Mouse (Mus musculus): ENCODE results near the gene Tom1l2. TPM values are rescaled to one million over a fixed set of nuclear protein-coding genes. Genes with fewer than 3 reads are reported as not detected.
A peak's percentile ranks its signal among the peaks of the same experiment; 100 is the strongest.

The Tom1l2 gene
- polyA plus RNA-seq, 1 experiment from 2014 or later, result 18.0 TPM

DNA sequence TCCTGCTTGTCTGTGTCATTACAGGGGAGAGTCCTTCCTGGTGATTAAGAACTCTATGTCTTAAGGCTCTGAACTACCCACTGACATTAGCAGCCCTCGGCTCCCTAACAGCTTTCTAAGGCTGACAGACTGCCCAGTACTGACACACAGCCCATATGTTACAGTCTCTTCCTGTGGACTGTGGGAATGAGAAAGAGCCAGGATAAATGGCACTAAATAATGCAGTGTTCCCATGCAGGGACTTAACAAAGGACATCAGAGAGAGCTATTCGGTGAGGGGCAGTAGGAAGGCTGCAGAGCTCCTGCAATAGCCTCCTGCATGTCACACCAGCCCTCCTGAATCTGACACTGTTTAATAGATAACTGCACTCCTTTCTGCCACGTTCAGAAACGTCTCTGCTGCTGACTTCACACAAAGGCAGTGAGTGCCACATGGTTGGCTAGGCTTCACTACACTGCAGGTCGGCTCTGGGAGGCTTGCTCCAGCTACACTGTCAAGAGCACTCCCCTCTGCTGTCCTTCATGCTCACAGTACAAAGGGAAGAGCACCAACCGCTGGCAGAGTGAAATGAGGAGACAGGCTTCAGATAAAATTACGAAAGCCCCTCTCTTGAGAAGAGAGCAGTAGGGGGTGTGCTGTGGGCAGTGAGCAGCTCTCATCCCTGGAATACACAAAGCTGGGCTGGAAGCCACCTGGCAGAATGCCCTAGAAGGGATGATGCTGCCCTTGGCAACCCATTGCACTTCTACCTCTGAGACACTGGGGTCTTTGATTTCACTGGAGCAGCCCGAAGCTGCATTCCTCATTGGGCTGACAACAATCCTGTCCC, 41.5 kb downstream of the Tom1l2 start:
- no peaks in the 10 kb centered on the region for H3K36me3 ChIP-seq (replicated peaks)
- H3K9me3 ChIP-seq, result 0 out of 2 replicates have a peak, but pooled peaks cover 4% of the 10 kb centered on the region
- 18% methylated on average over 8 of the region's 8 CpGs for WGBS
- peak overlapping the region; percentile 84 for H3K27ac ChIP-seq
- no peak for DNase-seq (ENCODE audit: extremely low spot score, low spot score)
- peak overlapping the region; percentile 10; the same call in 1 of the 2 replicates for H3K4me3 ChIP-seq
- H3K4me1 ChIP-seq, result peaks cover 39% of the 10 kb centered on the region
- no peaks in the 10 kb centered on the region for H3K27me3 ChIP-seq (ENCODE audit: poor library complexity, severe bottlenecking)

DNA sequence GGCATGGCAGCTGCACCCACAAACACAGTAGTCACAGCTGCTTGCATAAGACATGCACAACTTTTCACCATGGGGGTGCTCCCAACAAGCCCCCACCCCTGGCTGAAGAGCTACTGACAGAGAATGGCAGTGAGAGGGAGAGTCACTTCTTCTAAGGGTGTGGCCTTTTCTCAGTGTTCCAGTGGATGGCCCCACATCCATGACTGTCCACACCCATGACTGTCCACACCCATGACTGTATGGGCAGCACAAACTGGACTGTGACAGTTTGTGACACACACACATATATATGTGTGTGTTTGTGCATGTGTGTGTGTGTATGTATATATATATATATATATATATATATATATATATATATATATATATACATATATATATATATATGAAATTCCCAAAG, 42.8 kb downstream of the Tom1l2 start:
- Histone ChIP-seq H3K27me3 (ENCODE audit: poor library complexity, severe bottlenecking) (no peaks in the 10 kb centered on the region), H3K9me3 (0 out of 2 replicates have a peak, but pooled peaks cover 4% of the 10 kb centered on the region), H3K4me3 (no peak overlapping the region), H3K36me3 (replicated peaks) (no peaks in the 10 kb centered on the region), H3K27ac (no peak overlapping the region), H3K4me1 (peaks cover 42% of the 10 kb centered on the region)
- no peak for DNase-seq (ENCODE audit: extremely low spot score, low spot score)

GRCm38 (mm10) chr11:60308506-60309116, 44.1 kb downstream of the Tom1l2 start:
- Histone ChIP-seq H3K27ac (0 out of 2 replicates have a peak overlapping the region, but pooled peaks have one; percentile 27), H3K4me3 (no peak overlapping the region), H3K9me3 (0 out of 2 replicates have a peak, but pooled peaks cover 4% of the 10 kb centered on the region), H3K36me3 (replicated peaks) (no peaks in the 10 kb centered on the region), H3K27me3 (ENCODE audit: poor library complexity, severe bottlenecking) (no peaks in the 10 kb centered on the region), H3K4me1 (peaks cover 42% of the 10 kb centered on the region)
- no peak for DNase-seq (ENCODE audit: extremely low spot score, low spot score)
- WGBS, result 83% methylated on average over 12 of the region's 12 CpGs

DNA sequence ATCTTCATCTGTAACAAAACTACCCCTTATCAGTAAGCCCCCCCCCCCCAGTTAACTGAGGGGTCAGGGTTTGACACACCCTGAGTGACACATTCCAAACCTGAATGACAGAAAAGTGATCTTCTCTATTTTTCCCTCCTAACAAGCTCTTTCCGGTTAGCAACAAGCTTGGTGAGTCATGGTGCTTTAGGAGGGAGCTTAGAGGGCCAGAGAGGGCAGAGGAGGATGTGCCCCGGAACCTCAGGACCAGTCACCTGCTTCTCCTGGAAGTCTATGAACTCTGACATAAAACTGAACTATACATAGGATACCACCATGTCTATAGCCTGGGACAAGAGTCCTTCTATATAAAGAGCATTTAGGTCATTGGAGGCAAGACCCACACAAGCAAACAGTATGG, 44.6 kb downstream of the Tom1l2 start:
- 83% methylated on average over 2 of the region's 2 CpGs for WGBS
- no peak overlapping the region for H3K4me3 ChIP-seq
- 0 out of 2 replicates have a peak, but pooled peaks cover 4% of the 10 kb centered on the region for H3K9me3 ChIP-seq
- no peak for DNase-seq (ENCODE audit: extremely low spot score, low spot score)
- H3K4me1 ChIP-seq, result peaks cover 42% of the 10 kb centered on the region
- H3K27me3 ChIP-seq (ENCODE audit: poor library complexity, severe bottlenecking), result no peaks in the 10 kb centered on the region
- H3K36me3 ChIP-seq (replicated peaks), result no peaks in the 10 kb centered on the region
- H3K27ac ChIP-seq, result no peak overlapping the region

GRCm38 (mm10) chr11:60307375-60307825, 45.3 kb downstream of the Tom1l2 start:
- Histone ChIP-seq H3K27me3 (ENCODE audit: poor library complexity, severe bottlenecking) (no peaks in the 10 kb centered on the region), H3K27ac (no peak overlapping the region), H3K4me3 (no peak overlapping the region), H3K4me1 (peaks cover 43% of the 10 kb centered on the region), H3K36me3 (replicated peaks) (no peaks in the 10 kb centered on the region), H3K9me3 (0 out of 2 replicates have a peak, but pooled peaks cover 4% of the 10 kb centered on the region)
- DNase-seq (ENCODE audit: extremely low spot score, low spot score), result no peak
- WGBS, result 92% methylated on average over 2 of the region's 2 CpGs

GRCm38 (mm10) chr11:60306834-60307233, 45.9 kb downstream of the Tom1l2 start:
- Histone ChIP-seq H3K27ac (no peak overlapping the region), H3K4me1 (peaks cover 43% of the 10 kb centered on the region), H3K4me3 (no peak overlapping the region), H3K36me3 (replicated peaks) (no peaks in the 10 kb centered on the region), H3K27me3 (ENCODE audit: poor library complexity, severe bottlenecking) (no peaks in the 10 kb centered on the region), H3K9me3 (0 out of 2 replicates have a peak, but pooled peaks cover 4% of the 10 kb centered on the region)
- WGBS, result 56% methylated on average over 4 of the region's 4 CpGs
- DNase-seq (ENCODE audit: extremely low spot score, low spot score), result peak; percentile 40

DNA sequence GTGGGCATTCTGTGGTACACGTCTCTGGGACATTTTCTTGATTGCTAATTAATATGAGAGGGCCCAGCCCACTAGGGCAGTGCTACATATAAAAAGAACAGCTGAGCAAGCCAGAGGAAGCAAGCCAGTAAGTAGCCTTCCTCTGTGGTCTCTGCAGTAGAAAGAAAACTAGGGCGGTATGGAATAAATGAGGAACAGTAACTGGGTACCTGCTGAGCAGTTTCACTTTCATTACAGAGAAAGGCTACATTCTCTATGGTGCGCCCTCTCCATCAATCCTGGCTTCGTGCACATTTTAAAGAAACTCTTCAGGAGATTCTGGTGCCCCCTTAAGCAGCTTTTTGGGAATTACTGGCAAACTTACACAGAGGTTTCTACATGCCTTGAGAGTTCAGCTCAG, 47.1 kb downstream of the Tom1l2 start:
- peak overlapping the region; percentile 16 for H3K27ac ChIP-seq
- no peak for DNase-seq (ENCODE audit: extremely low spot score, low spot score)

GRCm38 (mm10) chr11:60303497-60303896, 49.2 kb downstream of the Tom1l2 start:
- WGBS, result 86% methylated on average over 2 of the region's 2 CpGs
- no peaks in the 10 kb centered on the region for H3K36me3 ChIP-seq (replicated peaks)
- peaks cover 39% of the 10 kb centered on the region for H3K4me1 ChIP-seq
- no peaks in the 10 kb centered on the region for H3K27me3 ChIP-seq (ENCODE audit: poor library complexity, severe bottlenecking)
- 0 out of 2 replicates have a peak, but pooled peaks cover 4% of the 10 kb centered on the region for H3K9me3 ChIP-seq
- no peak overlapping the region for H3K27ac ChIP-seq
- no peak overlapping the region for H3K4me3 ChIP-seq
- DNase-seq (ENCODE audit: extremely low spot score, low spot score), result no peak

More for the DNA sequence above, 47.1 kb downstream of the Tom1l2 start:
- H3K4me3 ChIP-seq, result no peak overlapping the region
- H3K27me3 ChIP-seq (ENCODE audit: poor library complexity, severe bottlenecking), result no peaks in the 10 kb centered on the region
- H3K4me1 ChIP-seq, result peaks cover 43% of the 10 kb centered on the region
- no peaks in the 10 kb centered on the region for H3K36me3 ChIP-seq (replicated peaks)
- H3K9me3 ChIP-seq, result 0 out of 2 replicates have a peak, but pooled peaks cover 4% of the 10 kb centered on the region
- WGBS, result 74% methylated on average over 4 of the region's 4 CpGs

- Histone ChIP-seq H3K27me3 (ENCODE audit: poor library complexity, severe bottlenecking) (no peaks in the 10 kb centered on the region), H3K27ac (peak overlapping the region; percentile 86), H3K9me3 (0 out of 2 replicates have a peak, but pooled peaks cover 3% of the 10 kb centered on the region), H3K36me3 (replicated peaks) (no peaks in the 10 kb centered on the region), H3K4me1 (peaks cover 40% of the 10 kb centered on the region), H3K4me3 (no peak overlapping the region)
- DNase-seq (ENCODE audit: extremely low spot score, low spot score), result no peak
- WGBS, result 83% methylated on average over 10 of the region's 10 CpGs
Observed at GRCm38 (mm10) chr11:60302354-60303083, 50.2 kb downstream of the Tom1l2 start.

DNA sequence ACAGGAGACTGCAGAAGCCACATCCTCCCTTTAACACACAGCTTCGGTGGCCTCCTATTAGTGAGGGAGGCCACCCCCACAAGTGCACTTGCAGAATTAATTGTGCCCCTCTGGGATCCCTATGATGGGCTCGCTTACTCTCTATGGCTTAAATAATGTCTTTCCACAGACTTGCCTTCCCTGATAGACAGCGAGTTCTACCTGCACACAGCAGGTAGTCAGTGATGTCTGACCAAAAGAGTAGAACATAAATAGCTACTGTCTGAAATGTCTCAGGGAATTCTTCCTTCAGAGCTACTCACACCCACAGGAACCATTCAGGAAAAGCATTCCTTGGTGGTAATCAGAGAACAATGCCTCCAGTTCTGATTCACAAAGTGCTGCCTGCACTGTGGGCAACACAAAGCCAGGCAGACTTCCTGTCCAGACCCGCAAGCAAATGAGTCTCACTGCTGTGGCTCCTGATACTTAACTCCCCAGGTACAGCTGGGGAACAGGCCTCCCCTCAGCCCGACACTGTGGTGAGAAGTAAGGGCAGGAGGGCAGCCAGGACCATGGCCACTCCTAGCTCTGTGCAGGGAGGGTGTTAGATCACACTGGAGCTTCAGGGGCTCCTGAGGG, 51.0 kb downstream of the Tom1l2 start:
- DNase-seq (ENCODE audit: extremely low spot score, low spot score), result no peak
- 33% methylated on average over 5 of the region's 5 CpGs for WGBS
- peak overlapping the region; percentile 86 for H3K27ac ChIP-seq
- H3K9me3 ChIP-seq, result no peaks in the 10 kb centered on the region
- H3K4me3 ChIP-seq, result no peak overlapping the region
- no peaks in the 10 kb centered on the region for H3K27me3 ChIP-seq (ENCODE audit: poor library complexity, severe bottlenecking)
- H3K4me1 ChIP-seq, result peaks cover 44% of the 10 kb centered on the region
- no peaks in the 10 kb centered on the region for H3K36me3 ChIP-seq (replicated peaks)

GRCm38 (mm10) chr11:60300318-60300717, 52.4 kb downstream of the Tom1l2 start:
- DNase-seq (ENCODE audit: extremely low spot score, low spot score), result no peak
- Histone ChIP-seq H3K4me1 (peaks cover 53% of the 10 kb centered on the region), H3K27me3 (ENCODE audit: poor library complexity, severe bottlenecking) (no peaks in the 10 kb centered on the region), H3K9me3 (no peaks in the 10 kb centered on the region), H3K27ac (peak overlapping the region; percentile 66), H3K4me3 (no peak overlapping the region), H3K36me3 (replicated peaks) (no peaks in the 10 kb centered on the region)
- WGBS, result 89% methylated on average over 3 of the region's 3 CpGs

DNA sequence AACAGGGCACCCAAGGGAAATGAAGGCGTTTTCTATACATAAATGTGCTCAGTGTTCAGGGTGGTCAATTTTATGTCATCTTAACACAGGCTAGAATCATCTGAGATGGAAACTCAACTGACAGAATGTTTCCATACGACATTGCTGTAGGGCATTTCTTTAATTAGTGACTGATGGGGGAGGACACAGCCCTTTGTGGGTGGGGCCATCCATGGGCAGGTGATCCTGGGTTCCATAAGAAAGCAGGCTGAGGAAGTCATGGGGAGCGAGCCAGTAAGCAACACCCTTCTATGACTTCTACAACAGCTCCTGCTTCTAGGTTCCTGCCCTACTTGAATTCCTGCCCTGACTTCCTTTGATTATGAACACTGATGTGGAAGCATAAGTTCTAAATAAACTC, 54.9 kb downstream of the Tom1l2 start:
- no peak for DNase-seq (ENCODE audit: extremely low spot score, low spot score)
- peaks cover 76% of the 10 kb centered on the region for H3K4me1 ChIP-seq
- 72% methylated on average over 3 of the region's 3 CpGs for WGBS

More for the DNA sequence above, 54.9 kb downstream of the Tom1l2 start:
- Histone ChIP-seq H3K27ac (no peak overlapping the region), H3K4me3 (no peak overlapping the region), H3K27me3 (ENCODE audit: poor library complexity, severe bottlenecking) (no peaks in the 10 kb centered on the region), H3K9me3 (no peaks in the 10 kb centered on the region), H3K36me3 (replicated peaks) (no peaks in the 10 kb centered on the region)

All from forebrain, embryonic 10.5 days (tissue).